Mouse (Mus musculus) testis, postnatal 10 days (tissue): Measurements from ENCODE around the gene Tmem201.

ENCODE experiments used
- DNase-seq: peaks from one replicate; pipeline ENCODE4 v3.0.0; 2021; ENCODE audit warnings: low spot score

Tmem201 gene

GRCm38 (mm10) chr4:149749003-149749662 is 11.3 kb upstream of the Tmem201 start:
- DNase-seq: peak; percentile 32

DNA sequence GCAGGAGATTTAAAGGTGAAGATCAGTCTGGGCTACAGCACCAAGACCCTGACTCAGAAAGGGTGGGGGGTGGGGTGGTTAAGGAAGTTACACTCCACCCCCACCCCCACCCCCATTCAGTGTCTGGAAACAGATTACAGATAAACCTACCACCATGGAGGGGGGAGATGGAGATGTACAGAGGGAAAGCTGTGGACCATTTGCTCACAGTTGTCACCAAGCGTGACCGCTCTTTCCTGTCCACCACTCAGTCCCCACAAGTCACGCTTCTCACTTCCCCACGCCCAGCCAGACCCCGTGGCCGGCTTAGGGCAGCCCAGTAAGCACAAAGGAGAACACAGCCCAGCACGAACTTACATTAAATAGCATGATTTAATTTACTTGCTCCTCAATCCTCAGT is 6.3 kb upstream of the Tmem201 start:
- DNase-seq: no peak

DNA sequence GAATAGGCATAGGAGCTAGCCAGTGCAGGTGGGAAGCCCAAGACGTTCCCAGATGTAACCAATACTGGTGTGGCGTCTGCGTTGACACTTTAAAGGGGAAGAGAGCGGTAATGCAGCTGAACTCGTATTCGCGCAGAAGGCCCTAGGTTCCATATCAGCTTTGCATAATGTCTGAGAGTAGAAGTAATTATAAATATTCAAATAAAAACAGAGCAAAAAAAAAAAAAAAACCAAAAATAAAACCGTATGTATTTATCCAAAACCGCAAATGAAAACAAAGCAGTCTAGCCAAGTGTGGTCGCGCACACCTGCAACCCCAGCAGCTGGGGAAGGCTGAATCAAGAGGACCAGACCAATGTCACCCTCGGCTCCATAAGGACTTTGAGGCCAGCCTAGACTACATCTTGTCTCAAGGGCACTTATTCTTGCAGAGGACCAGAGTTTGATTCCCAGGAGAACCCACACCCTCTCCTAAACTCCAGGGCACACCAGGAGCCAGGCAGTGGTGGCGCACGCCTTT is 4.2 kb upstream of the Tmem201 start:
- no peak for DNase-seq

- DNase-seq: no peak
Measured at GRCm38 (mm10) chr4:149740301-149740700, 2.5 kb upstream of the Tmem201 start.

DNA sequence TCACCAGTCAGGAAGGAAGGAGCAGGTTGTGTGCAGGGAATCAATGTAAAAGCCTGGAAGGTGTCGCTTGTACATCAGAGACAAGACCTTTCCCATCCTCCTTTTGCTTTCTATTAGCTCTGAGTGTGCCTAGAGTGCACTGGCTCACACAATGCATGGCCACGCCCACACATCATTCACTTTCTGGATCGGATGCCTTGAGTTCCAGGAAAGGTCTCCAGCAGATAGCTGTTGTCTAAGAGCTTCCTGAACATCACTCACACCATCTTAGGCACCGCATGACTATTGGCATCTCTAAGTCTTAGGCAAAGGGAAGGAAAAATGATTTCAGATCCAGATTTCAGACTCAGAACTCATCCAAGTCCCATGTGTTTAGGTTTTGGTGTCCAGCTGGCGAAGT is 1.6 kb upstream of the Tmem201 start:
- no peak for DNase-seq

DNA sequence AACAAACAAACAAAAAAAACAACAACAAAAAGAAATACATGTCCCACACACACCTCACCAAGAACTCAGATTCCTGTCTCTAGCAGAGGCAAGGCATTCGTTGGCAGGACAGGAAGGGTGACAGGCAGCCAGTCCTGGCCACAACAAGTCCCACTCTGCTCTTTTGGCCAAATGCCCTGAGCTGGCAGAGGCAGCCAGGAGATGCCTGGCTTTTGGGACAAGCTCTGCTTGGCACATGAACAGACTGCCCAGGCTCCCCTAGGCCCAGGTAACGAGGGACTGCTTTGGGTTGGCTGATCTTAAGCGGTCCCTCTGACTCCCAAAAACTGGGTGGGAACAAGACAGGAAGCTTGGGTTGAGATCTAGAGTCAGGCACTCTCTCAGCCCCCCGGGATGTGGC is 1.3 kb downstream of the Tmem201 start:
- DNase-seq: peak; percentile 68

DNA sequence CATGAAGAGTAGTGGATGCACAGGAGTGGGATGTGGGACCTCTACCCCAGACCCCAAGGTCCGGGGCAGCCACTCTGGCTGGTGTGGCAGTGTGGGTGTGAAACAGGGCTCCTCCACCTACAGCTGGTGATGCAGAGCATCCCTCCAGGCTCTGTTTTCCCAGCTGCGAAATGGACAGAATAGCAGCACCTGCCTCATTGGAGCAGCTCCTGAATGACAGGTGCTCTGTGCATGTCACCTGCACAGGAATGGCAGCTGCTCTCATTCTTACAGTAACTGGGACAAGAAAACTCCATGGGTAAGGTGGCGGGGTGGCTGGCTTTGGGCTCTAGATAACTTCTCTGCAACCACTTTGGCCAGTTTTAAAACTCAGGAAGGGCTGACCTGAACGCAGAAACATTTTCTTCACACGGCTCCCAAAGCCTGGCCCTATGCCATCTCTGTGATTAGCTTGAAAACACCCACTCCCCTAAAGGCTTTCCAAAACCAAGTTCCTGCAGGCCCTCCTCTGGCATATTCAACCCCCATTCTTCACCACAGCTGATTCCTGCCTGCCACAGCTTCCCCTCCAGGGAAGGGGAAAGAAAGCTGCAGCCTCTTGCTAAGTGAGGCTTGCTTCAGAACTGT is 2.1 kb downstream of the Tmem201 start:
- DNase-seq: no peak

DNA sequence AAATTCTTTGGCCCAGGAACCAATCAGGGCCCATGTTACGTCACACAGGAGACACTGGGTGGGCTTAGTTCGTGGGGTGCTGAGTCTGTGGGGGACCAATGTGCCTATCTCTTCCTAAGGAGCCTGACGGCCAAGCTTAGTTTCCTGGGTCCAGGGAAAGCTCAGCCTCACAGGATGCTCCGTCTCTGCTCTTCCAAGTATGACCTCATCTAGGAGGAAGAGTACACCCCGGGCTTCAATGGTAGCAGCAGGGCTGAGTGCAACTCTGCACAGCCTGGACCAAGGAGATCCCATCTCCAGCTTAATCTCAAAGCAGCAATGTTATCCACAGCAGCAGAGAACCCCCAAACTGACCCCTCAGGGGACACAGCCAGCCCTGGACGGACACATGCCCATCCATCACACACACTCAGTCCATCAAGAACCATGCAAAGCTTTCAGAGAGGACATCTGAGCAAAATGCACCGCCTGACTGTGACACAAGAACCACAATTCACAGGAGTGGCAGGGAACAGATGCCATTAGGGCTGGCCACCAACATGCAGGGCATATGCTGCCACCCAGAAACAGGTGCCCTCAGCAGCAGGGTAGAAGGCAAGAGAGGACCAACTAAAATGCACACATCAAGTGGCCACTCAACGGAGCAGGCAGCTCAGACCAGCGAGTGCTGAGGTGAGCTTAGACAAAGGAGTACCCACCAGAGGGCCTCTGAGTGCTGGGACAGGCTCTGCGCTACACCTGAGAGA is 2.9 kb downstream of the Tmem201 start:
- DNase-seq: no peak

DNA sequence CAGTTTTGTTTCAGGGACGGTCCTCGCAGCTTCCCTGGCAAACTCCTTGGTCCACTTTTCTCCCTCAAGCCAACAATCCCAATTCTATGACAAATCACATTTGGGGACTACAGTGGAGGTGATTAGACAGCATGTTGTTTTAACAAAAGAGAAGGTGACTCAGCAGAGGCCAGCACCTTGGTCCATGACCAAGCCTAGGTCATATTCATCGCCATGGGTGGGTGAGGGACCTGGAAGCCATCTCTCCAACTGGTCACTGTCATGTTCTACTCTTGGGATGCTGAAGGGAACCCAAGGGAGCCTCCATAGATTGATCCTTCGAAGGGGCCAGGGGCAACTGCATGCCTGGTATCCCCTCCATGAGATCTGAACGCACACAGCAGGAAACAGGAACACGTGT is 3.6 kb downstream of the Tmem201 start:
- DNase-seq: no peak

DNA sequence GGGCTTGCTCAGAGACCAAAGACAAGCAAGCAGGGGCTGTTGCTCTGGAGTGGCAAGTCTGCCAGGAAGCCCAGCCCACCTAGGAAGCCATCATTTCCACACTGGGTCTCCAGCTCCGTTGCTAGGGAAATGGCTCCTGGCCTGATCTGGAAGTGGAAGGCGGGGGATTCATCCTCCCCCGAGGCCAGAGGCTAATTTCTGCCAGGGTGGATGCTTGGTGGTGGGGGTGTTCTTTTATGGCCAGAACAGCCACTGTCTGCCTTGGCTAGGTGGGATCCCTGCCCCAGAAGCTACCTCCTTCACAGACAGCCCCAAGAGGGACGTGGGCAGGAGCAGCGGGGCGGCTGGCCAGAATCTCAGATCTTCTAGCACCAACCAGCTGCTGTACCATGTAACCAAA is 4.1 kb downstream of the Tmem201 start:
- DNase-seq: no peak

DNA sequence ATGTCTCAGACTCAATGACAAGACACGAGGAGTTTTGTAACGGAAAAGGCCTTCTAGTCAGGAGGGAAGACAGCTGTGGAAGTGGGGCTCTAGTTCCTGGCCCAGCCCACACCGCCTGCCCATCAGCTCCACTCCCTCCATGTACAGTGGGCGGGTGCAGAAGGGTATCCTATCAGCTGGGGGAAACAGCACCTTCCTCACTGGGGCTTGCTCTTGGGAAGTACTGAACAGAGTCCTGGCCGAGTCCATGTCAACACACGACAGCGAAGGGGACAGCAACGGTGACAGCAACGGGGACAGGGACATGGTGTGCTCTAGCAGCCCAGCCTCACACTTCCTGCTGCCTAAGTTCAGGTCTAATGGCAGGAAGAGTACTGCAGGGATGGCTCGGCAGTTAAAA is 5.0 kb downstream of the Tmem201 start:
- DNase-seq: no peak

GRCm38 (mm10) chr4:149732313-149732712 is 5.5 kb downstream of the Tmem201 start:
- DNase-seq: no peak

- no peak for DNase-seq
Measured at GRCm38 (mm10) chr4:149730827-149731226, 7.0 kb downstream of the Tmem201 start.

- DNase-seq: no peak
Measured at GRCm38 (mm10) chr4:149728810-149729209, 9.0 kb downstream of the Tmem201 start.

DNA sequence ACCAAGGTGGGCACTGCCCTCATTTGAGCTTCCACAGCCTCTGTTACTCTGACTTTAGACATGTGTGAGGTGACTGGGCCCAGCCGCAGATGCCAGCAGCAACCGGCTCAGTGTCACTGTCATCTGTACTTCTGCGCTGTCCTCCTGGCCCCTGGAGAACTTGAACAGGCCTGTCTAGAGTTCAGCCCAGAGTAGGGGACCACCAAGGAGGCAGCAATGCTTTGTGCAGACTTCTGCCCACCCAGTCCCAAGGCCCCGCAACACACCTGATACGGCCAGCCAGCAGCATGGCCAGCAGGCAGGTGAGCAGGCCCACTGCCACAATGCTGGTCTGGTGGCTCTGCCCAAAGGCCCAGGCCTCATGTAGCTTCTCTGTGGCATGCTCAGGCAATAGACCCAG is 10.2 kb downstream of the Tmem201 start:
- DNase-seq: no peak

DNA sequence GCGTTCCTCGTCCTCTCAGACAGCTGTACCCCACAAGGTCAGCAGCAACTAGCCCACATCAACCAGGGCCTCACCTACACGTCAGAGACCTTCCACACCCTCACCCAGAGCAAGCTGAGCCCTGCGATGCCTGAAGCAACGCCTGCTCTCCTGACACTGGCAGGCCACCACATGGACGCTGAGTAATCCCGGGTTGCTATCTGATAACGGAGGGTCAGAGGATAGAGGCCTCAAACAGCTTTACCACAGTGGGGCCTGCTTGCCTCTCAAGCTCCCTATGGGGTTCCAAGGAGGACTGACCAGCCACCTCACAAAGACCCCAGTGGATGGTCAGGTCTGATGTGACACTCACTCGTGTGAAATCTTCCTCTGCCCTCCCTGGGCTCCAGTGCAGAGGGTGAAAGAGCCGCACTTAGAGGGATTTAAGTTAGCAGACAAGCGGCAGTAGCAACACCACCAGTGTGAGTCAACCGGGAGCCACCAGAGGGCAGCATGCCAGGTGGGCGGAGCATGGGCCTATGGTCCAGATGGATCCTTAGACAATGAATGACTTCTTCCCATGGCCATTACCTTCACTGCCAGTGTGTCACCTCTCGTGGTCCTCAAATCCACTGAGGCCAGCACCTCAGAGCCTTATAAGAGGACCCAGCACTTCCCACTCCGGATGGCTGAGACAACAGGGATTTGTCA is 12.0 kb downstream of the Tmem201 start:
- DNase-seq: peak; percentile 91

GRCm38 (mm10) chr4:149724916-149725470 is 12.9 kb downstream of the Tmem201 start:
- DNase-seq: no peak

- peak; percentile 78 for DNase-seq
Measured at GRCm38 (mm10) chr4:149723855-149724731, 13.8 kb downstream of the Tmem201 start.

DNA sequence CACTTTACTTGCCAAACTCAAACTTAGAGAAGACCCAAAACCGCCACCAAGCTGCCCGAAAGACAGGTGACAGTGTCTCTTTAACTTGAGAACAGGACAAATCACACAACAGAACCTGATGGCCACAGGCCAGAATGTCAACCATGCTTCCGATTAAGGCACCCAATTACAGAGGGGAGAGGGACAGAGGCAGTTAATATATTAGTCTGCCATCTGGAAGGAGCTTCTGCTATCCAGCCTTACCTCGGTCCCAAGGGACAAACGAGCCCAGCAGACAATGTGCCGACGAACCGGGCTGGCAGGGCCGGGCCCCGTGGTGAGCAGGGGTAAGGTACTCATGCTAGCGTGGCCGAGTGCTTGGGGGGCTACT is 14.8 kb downstream of the Tmem201 start:
- no peak for DNase-seq

DNA sequence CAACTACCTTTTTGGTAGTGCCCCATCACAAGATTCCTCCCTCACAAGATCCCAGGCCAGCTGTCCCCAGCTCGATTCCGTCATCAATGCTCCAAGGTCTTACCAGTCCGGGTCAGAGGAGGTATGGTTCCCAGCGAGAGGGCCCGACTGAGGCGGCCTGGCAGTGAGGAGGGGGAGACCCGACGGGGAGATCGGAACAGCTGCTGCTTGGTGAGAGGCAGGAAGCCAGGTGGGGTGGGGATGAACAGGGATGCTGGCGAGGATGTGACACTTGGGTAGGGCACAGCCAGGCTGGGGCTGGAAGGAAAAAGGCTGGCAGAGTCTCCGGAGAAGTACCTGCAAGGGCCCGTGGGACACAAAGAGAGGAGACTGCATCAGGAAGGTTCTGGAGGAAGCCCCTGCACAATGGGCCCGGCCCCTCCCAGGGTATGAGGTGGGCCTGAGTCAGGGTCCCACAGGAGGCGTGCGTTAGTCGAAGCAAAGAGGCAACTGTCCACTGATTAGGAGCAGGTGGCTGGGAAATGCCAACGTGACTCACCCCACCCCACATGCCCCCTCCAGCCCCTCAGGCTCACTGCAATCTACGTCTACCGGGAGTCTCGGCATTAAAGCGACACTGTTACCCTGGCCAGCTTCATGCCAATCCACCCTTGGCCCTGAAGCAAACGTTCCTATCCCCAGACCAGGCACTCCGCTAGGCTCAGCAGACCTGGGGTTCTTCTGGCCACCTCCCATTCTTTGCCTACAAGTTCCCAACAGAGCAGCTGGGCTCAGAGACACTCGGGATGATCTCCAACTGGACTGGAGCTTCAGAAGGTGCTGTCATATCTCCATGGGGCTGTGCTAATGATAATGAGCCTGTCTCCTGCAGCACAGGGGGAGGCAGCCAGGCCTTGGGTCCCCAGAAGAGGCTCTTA is 15.5 kb downstream of the Tmem201 start:
- no peak for DNase-seq
